Mouse (Mus musculus) forebrain, embryonic 14.5 days (tissue): Measurements from ENCODE around the gene Rad51b. TPM values are rescaled to one million over a fixed set of nuclear protein-coding genes. Genes with fewer than 3 reads are reported as not detected.

Source experiments
- ATAC-seq: fragments of 200-750 bp; cut with Nextera tagmentation; 2 replicates; pipeline ENCODE4 v1.8.0; 2017; ENCODE audit warnings: mild to moderate bottlenecking, moderate library complexity
- DNase-seq: peaks from one replicate; pipeline ENCODE4 v3.0.0-alpha.2; 2015; ENCODE audit warnings: low spot score
- H3K27ac ChIP-seq: fragments of 300-500 bp; sonication (generic); 2 replicates; pipeline ENCODE4 v1.5.1; 2014; ENCODE audit warnings: low read depth, mild to moderate bottlenecking, control low read depth, low read length, moderate library complexity
- H3K27me3 ChIP-seq: fragments of 300-500 bp; sonication (generic); replicated peaks from 2 replicates; pipeline ENCODE4 v1.6.1; 2014; ENCODE audit warnings: low read length, control low read depth, mixed read lengths; ENCODE audit not compliant: control insufficient read depth, insufficient read depth
- H3K36me3 ChIP-seq: fragments of 300-500 bp; sonication (generic); 2 replicates; pipeline ENCODE4 v1.6.1; 2014; ENCODE audit warnings: low read length, control low read depth; ENCODE audit not compliant: control insufficient read depth, insufficient read depth
- H3K4me1 ChIP-seq: fragments of 300-500 bp; sonication (generic); 2 replicates; pipeline ENCODE4 v1.6.1; 2014; ENCODE audit warnings: antibody characterized with exemption, low read length, control low read depth; ENCODE audit not compliant: control insufficient read depth, insufficient read depth
- H3K4me2 ChIP-seq: fragments of 300-500 bp; sonication (generic); 2 replicates; pipeline ENCODE4 v1.6.1; 2014; ENCODE audit warnings: mild to moderate bottlenecking, control low read depth, low read length
- H3K4me3 ChIP-seq: fragments of 300-500 bp; sonication (generic); 2 replicates; pipeline ENCODE4 v1.5.1; 2014; ENCODE audit warnings: low read depth, low read length, control low read depth
- H3K9ac ChIP-seq: fragments of 300-500 bp; sonication (generic); 2 replicates; pipeline ENCODE4 v1.6.1; 2014; ENCODE audit warnings: mild to moderate bottlenecking, low read length, control low read depth, moderate library complexity
- H3K9me3 ChIP-seq: fragments of 300-500 bp; sonication (generic); replicated peaks from 2 replicates; pipeline ENCODE4 v1.6.1; 2016; ENCODE audit warnings: low read length, control low read depth, mixed read lengths; ENCODE audit not compliant: control insufficient read depth
- WGBS: fragments of 180-500 bp; shearing (Covaris S2); extraction: QIAGEN DNeasy Blood & Tissue Kit; methylation state at CpG from one replicate; pipeline ENCODE4 v1.1.7; 2014; 5-methylcytosine and 5-hydroxymethylcytosine counted together
- polyA plus RNA-seq: library from polyadenylated mRNA; unstranded; fragments of >200 nt; fragmentation: Nextera tagmentation; extraction: Ambion mirVana; gene quantifications from 2 replicates; pipeline ENCODE4 v1.2.1, GENCODE M21; 2014

Gene Rad51b
- polyA plus RNA-seq, 1 experiment from 2014 or later, result 3.5 TPM

DNA sequence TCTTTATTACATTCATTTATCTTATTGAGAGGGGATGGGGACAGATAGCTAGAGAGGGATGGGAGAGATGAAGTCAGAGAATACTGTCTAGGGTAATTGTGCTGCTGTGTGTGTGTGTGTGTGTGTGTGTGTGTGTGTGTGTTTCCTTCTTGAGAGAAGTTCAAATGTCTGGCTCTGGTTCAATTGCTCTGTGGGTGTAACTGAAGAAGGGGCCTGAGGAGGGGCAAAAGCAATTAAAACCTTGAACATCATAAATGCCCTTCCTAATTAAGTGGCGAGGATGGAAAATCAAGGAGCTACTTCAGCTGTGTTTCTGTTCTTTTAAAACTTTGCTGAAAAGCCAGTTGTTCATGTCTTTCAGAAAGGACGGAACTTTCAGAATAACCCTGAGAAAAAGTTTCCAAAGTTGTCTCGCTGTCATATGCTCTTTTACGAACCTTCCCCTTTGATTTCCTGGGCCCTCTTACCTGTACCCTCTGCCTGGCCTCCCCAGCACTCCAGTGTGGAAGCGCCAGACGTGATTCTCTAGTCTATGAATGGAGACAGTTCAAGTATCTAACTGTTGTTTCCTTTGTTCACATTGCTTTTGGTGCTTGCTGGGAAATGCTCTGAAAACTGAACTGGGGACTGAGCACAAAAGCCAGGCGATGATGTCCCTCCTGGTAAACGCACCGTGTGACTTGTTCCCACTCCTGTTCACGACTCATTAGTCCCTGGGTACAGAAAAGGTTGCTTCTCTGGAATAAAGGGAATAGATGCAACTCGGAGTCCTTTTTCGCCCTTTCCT is 158.2 kb downstream of the Rad51b start:
- H3K9ac ChIP-seq, result 0 out of 2 replicates have a peak overlapping the region, but pooled peaks have one; percentile 8
- no peaks in the 10 kb centered on the region for H3K9me3 ChIP-seq
- 0 out of 2 replicates have a peak overlapping the region, but pooled peaks have one; percentile 8 for H3K4me2 ChIP-seq
- H3K4me1 ChIP-seq, result peaks cover 6% of the 10 kb centered on the region
- no peak overlapping the region for H3K4me3 ChIP-seq
- ATAC-seq (peak; percentile 46), DNase-seq (peak; percentile 64)
- H3K27me3 ChIP-seq, result no peaks in the 10 kb centered on the region
- H3K36me3 ChIP-seq, result no peaks in the 10 kb centered on the region
- H3K27ac ChIP-seq, result peak overlapping the region; percentile 10; the same call in 1 of the 2 replicates
- 12% methylated on average over 12 of the region's 12 CpGs for WGBS

DNA sequence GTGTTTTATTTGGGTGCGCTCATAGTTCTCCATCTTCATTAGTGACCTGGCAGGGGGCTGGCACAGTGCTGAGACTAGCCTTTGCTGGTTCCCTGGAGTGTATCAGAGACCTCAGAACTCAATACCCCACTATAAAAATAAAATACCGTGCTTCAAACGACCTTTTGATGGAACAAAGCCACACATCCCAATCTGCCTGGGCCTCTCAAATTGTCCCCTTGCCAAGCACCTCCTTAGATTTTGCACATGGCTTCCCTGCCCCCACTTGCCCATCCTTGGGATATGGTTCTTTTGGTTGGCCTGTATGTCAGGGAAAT is 158.7 kb downstream of the Rad51b start:
- no peaks in the 10 kb centered on the region for H3K36me3 ChIP-seq
- no peaks in the 10 kb centered on the region for H3K9me3 ChIP-seq
- DNase-seq (peak; percentile 64), ATAC-seq (peak; percentile 60)
- 0 out of 2 replicates have a peak overlapping the region, but pooled peaks have one; percentile 8 for H3K4me2 ChIP-seq
- no peaks in the 10 kb centered on the region for H3K27me3 ChIP-seq
- H3K27ac ChIP-seq, result peak overlapping the region; percentile 10; the same call in 1 of the 2 replicates
- 12% methylated on average over 3 of the region's 3 CpGs for WGBS
- H3K4me1 ChIP-seq, result peaks cover 6% of the 10 kb centered on the region
- no peak overlapping the region for H3K4me3 ChIP-seq
- H3K9ac ChIP-seq, result no peak overlapping the region

DNA sequence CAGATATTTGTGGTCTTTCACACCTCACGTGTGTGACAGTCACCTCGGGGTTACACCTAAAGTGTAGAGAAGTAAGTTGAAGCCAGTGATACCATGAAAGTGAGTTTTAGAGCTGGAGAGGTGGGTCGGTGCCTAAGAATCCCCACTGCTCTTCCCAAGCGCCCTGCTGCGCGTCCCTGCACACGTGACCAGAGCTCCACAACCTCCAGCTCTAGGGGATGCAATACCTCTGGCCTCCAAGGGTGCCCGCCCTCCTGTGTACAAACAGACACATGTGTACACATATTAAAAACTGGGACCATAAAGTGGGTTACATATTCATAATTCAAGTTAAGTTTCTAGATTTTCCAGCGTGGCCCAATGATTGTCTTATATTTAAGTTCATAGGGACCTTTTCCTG is 159.2 kb downstream of the Rad51b start:
- Histone ChIP-seq H3K27me3 (no peaks in the 10 kb centered on the region), H3K9ac (no peak overlapping the region), H3K4me3 (no peak overlapping the region), H3K9me3 (no peaks in the 10 kb centered on the region), H3K4me1 (peaks cover 6% of the 10 kb centered on the region), H3K4me2 (no peak overlapping the region), H3K36me3 (no peaks in the 10 kb centered on the region), H3K27ac (peak overlapping the region; percentile 10; the same call in 1 of the 2 replicates)
- ATAC-seq (no peak), DNase-seq (no peak)
- WGBS, result 53% methylated on average over 9 of the region's 9 CpGs

DNA sequence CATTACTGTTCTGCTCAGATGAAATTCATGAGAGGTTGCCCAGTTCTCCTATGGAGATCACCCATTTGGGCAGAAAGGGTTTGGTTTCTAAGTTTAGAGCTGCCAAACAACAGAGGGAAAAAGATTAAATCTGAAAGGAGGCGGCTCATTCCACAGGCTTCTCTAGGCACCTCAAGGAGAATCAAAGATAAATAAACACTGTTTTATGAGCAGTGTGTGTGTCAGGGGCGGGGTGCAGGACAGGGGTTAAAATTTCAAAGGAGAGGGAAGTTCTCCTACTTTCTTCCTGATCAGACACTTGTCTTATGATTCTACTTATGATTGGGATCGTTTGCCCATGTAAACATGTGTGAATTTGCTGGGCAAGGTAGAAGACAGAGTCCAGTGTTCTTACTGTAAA is 166.3 kb downstream of the Rad51b start:
- Histone ChIP-seq H3K27ac (no peak overlapping the region), H3K4me1 (no peaks in the 10 kb centered on the region), H3K4me2 (no peak overlapping the region), H3K36me3 (no peaks in the 10 kb centered on the region), H3K4me3 (no peak overlapping the region), H3K9ac (no peak overlapping the region), H3K27me3 (no peaks in the 10 kb centered on the region), H3K9me3 (no peaks in the 10 kb centered on the region)
- 84% methylated on average over 3 of the region's 3 CpGs for WGBS
- ATAC-seq (no peak), DNase-seq (no peak)

DNA sequence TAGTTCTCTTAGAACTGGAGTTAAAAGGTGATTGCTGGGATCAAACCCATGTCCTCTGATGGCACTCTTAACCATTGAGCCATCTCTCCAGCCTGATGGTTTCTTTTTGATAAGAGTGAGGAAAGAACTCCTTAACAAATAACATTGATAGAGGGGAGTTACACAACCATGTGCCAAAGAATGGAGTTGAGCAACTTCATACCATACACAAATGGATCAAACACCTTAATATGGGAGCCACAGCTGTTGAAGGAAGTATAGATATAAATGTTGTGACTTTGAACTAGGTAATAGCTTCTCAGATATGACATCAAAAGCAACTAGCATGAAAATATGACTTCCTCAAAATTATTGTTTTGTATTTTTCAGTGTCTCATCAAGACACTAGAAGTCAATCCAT is 173.0 kb downstream of the Rad51b start:
- ATAC-seq (no peak), DNase-seq (no peak)
- Histone ChIP-seq H3K36me3 (no peaks in the 10 kb centered on the region), H3K27ac (no peak overlapping the region), H3K9me3 (no peaks in the 10 kb centered on the region), H3K4me2 (no peak overlapping the region), H3K4me1 (no peaks in the 10 kb centered on the region), H3K9ac (no peak overlapping the region), H3K27me3 (no peaks in the 10 kb centered on the region), H3K4me3 (no peak overlapping the region)

DNA sequence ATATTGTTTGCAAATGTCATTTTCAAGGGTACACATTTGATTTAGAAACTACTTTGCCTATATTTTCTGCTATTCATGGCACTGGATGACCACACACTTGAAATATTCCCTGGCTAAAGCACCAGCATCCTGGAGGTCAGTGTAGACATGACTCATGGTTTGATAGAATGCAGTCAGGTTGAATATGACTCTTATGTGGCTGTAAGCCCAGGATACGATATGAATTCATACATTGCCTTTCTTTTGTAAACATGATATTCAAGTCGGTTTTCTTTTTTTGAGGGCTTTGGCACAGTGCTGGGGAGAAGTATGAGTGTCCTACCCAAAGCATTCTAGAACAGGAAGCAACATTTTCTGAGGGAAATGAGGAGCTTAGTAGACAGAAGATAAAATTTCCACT is 174.8 kb downstream of the Rad51b start:
- no peak overlapping the region for H3K9ac ChIP-seq
- H3K4me2 ChIP-seq, result no peak overlapping the region
- 92% methylated on average over 2 of the region's 2 CpGs for WGBS
- no peaks in the 10 kb centered on the region; the same call in 1 of the 2 replicates for H3K4me1 ChIP-seq
- ATAC-seq (no peak), DNase-seq (no peak)
- no peak overlapping the region for H3K4me3 ChIP-seq
- no peaks in the 10 kb centered on the region for H3K9me3 ChIP-seq
- no peaks in the 10 kb centered on the region for H3K27me3 ChIP-seq
- H3K36me3 ChIP-seq, result no peaks in the 10 kb centered on the region
- no peak overlapping the region for H3K27ac ChIP-seq

DNA sequence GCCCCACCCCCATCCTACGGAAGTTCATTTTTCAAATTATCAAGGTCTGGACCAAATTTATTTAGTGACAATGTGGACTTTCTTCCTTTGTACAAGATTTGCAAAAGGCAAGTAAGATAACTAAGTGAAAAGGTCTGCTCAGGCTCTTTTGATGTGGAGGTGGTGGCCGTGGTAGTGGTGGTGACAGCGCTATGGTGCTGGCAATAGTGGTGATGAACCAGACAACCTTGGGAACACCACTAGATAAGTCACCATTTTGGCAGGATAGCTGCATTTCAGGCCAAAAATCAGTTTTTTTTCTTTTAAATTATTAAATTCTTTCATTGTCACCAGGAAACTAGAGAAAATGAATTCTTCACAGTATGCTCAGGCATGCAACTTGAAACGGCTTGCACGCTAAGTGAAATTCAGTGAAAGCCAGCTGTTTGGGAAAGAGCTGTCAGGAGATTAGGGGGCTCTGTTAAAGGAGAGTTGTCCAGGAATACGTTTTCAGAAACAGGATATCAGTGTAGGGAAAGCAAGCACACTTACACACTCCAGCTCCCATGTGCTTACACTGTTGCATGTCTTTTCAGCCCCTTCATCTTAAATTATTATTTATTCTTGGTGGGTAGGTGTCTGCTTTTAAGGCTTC is 179.4 kb downstream of the Rad51b start:
- H3K36me3 ChIP-seq, result no peaks in the 10 kb centered on the region
- no peaks in the 10 kb centered on the region for H3K9me3 ChIP-seq
- no peak overlapping the region for H3K4me3 ChIP-seq
- ATAC-seq (no peak), DNase-seq (peak; percentile 20)
- H3K9ac ChIP-seq, result no peak overlapping the region
- no peaks in the 10 kb centered on the region for H3K27me3 ChIP-seq
- 65% methylated on average over 6 of the region's 6 CpGs for WGBS
- H3K4me1 ChIP-seq, result peaks cover 4% of the 10 kb centered on the region; the same call in 1 of the 2 replicates
- no peak overlapping the region for H3K4me2 ChIP-seq
- H3K27ac ChIP-seq, result no peak overlapping the region

DNA sequence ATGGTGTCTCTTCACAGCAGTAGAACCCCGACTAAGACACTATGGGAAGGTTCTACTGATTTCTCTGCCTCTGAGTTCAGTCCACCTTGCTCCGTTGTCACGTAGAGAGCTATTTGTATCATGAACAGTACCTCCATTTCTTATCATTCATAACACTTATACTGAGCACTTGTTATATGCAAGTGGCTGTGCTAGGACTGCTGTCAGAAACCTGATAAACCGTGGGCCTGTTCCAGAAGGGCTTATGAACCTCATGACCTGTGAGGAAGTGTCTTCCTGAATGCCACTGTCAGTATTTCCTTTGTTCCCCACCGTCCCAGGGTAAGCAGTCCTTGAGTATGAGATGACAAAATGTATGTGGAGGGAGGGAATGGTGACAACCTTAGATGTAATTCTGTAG is 181.7 kb downstream of the Rad51b start:
- ATAC-seq, result no peak
- Histone ChIP-seq H3K9ac (no peak overlapping the region), H3K27ac (no peak overlapping the region), H3K4me3 (no peak overlapping the region), H3K36me3 (no peaks in the 10 kb centered on the region), H3K4me1 (peaks cover 4% of the 10 kb centered on the region; the same call in 1 of the 2 replicates), H3K27me3 (no peaks in the 10 kb centered on the region), H3K4me2 (no peak overlapping the region), H3K9me3 (no peaks in the 10 kb centered on the region)
- no peak for DNase-seq
- 88% methylated on average over 5 of the region's 5 CpGs for WGBS

DNA sequence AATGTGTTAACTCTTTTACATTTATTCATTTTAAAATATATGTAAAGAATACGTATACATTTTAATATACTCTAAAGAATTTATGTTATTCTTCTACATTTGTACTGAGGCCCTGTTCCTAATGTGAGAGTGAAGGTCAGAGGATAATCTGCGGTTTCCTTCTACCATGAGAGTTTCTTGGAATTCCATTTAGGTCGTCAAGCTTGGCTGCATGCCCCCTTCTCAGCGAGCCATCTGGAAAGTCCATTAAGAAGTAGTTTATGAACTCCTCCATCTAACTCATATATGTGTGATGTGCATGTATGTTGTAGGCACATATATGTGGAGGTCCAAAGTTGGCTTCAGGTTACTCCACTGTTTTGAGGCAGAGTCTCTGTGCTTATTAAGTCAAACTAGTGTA is 188.4 kb downstream of the Rad51b start:
- no peak overlapping the region for H3K4me2 ChIP-seq
- 86% methylated on average over 4 of the region's 4 CpGs for WGBS
- no peaks in the 10 kb centered on the region for H3K4me1 ChIP-seq
- ATAC-seq (no peak), DNase-seq (no peak)
- H3K36me3 ChIP-seq, result no peaks in the 10 kb centered on the region
- no peak overlapping the region for H3K9ac ChIP-seq
- no peaks in the 10 kb centered on the region for H3K27me3 ChIP-seq
- H3K4me3 ChIP-seq, result no peak overlapping the region
- no peak overlapping the region for H3K27ac ChIP-seq
- H3K9me3 ChIP-seq, result no peaks in the 10 kb centered on the region
